Mouse (Mus musculus): Measurements from ENCODE around the gene 2310057N15Rik. TPM values are rescaled to one million over a fixed set of nuclear protein-coding genes. Genes with fewer than 3 reads are reported as not detected.

2310057N15Rik gene
- polyA plus RNA-seq, 1 experiment: not detected

DNA sequence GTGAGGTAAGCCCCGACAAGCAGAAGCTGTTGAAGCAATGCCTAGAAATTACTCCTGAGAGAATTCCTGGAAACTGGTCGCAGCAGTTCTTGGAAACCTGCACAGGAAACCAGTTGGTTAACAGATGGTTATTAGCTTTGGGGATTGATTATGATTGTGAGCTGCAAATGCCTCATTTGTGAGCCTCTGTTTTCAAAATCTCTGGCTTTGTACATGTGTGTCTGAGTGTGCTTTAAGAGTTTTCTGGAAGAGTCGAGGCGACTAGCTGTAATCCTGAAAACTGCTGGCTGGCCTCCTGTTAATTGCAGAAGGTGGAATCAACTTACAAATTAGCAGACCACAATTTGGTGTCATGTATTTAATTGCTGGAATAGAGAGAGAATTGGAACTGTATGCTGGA lies 26.1 kb downstream of the 2310057N15Rik start:
- Histone ChIP-seq H3K4me3 (ENCODE audit: control insufficient read depth, low read depth, low read length) (no peak overlapping the region), H3K27ac (ENCODE audit: control insufficient read depth, insufficient read depth, low read depth, low read length) (no peak overlapping the region), H3K36me3 (ENCODE audit: control insufficient read depth, insufficient read depth, low read length) (no peaks in the 10 kb centered on the region), H3K4me1 (ENCODE audit: control insufficient read depth, insufficient read depth, low read length) (peaks cover 2% of the 10 kb centered on the region; the same call in 1 of the 2 replicates), H3K27me3 (ENCODE audit: control insufficient read depth, insufficient read depth, low read length) (no peaks in the 10 kb centered on the region)
- TF ChIP-seq POLR2A (IDR thresholded peaks at IDR 0.05; ENCODE audit: control insufficient read depth, low read depth, low read length) (no peak), CTCF (IDR thresholded peaks at IDR 0.05; ENCODE audit: control insufficient read depth, insufficient read depth, insufficient replicate concordance, low read depth, low read length) (no peak)

DNA sequence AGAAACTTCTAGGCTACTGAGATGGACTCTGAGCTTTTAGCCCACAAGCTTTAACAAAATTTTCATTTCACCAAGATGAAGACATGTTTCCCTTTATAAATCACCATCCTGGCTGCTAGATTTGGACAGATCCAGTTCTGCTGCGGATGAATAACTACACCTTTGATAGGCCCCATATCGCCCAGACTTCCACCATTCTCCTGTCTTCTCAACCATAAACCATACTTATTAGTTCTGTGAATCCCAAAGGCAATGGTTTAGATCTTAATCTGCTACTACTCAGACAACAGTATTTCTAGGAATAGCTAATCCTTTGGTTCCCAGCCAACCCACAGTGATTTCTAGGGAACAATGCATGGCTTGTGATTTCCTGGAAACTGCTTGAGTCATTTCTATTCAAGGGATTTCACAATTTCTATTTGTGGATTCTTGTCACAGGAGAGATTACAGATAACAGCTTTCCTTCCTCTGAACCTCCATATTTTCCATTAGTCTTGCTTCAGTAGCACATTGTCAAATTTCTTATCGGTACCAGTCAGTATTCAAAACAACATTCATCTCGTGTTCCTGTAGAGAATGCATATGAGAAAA lies 29.2 kb downstream of the 2310057N15Rik start:
- H3K4me3 ChIP-seq (ENCODE audit: control insufficient read depth, low read depth, low read length): no peak overlapping the region
- H3K27ac ChIP-seq (ENCODE audit: control insufficient read depth, insufficient read depth, low read depth, low read length): no peak overlapping the region
- H3K27me3 ChIP-seq (ENCODE audit: control insufficient read depth, insufficient read depth, low read length): no peaks in the 10 kb centered on the region
- H3K36me3 ChIP-seq (ENCODE audit: control insufficient read depth, insufficient read depth, low read length): no peaks in the 10 kb centered on the region
- H3K4me1 ChIP-seq (ENCODE audit: control insufficient read depth, insufficient read depth, low read length): no peaks in the 10 kb centered on the region
- TF ChIP-seq CTCF (IDR thresholded peaks at IDR 0.05; ENCODE audit: control insufficient read depth, insufficient read depth, insufficient replicate concordance, low read depth, low read length): no peak
- no peak for TF ChIP-seq POLR2A (IDR thresholded peaks at IDR 0.05; ENCODE audit: control insufficient read depth, low read depth, low read length)

DNA sequence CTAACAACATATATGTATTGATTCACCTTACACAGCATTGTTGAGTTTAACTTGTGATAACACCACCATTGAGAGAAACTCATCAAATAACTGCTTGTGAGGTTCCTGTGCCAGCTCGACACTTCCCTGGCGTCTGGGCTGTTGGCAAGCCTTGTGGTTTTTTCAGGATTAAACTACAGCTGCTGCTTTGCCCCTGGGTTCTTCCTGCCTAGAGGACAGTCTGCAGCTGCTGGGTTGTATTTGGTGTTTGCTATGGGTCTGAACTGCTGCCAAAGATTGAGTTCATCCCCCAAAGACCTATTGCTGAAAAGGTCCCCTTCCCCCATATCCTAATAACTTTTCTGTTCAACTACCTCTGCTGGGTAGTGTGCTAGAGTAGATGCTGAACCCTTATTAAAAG lies 38.6 kb downstream of the 2310057N15Rik start:
- Histone ChIP-seq H3K4me1 (ENCODE audit: control insufficient read depth, insufficient read depth, low read length) (no peaks in the 10 kb centered on the region), H3K4me3 (ENCODE audit: control insufficient read depth, low read depth, low read length) (no peak overlapping the region), H3K27ac (ENCODE audit: control insufficient read depth, insufficient read depth, low read depth, low read length) (no peak overlapping the region), H3K27me3 (ENCODE audit: control insufficient read depth, insufficient read depth, low read length) (no peaks in the 10 kb centered on the region), H3K36me3 (ENCODE audit: control insufficient read depth, insufficient read depth, low read length) (no peaks in the 10 kb centered on the region)
- no peak for TF ChIP-seq POLR2A (IDR thresholded peaks at IDR 0.05; ENCODE audit: control insufficient read depth, low read depth, low read length)
- no peak for TF ChIP-seq CTCF (IDR thresholded peaks at IDR 0.05; ENCODE audit: control insufficient read depth, insufficient read depth, insufficient replicate concordance, low read depth, low read length)

DNA sequence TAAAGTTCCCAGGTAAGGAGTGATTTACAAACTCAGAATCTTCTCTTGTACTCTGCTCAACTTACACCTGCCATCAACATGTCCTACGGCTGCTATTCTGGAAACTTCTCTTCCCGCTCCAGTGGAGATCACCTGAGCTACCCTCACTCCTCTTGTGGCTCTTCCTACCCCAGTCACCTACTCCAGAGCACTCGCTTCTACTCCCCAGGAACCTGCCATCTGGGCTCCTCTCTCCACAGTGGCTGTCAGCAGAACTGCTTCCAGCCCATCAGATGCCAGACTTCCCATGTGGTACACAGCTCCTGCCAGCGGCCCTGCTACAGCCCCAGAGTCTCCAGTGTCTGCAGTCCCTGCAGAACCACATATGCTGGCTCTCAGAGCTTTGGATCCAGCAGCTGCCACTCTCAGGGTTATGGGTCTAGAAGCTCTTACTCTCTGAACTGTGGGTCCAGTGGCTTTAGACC lies 45.2 kb downstream of the 2310057N15Rik start, which contains the start of gene Krtap13-1:
Gene Krtap13-1 (plus strand): TSS at position 51 of the 464 bp plus-strand sequence.
- TF ChIP-seq POLR2A (IDR thresholded peaks at IDR 0.05; ENCODE audit: control insufficient read depth, low read depth, low read length) (no peak), CTCF (IDR thresholded peaks at IDR 0.05; ENCODE audit: control insufficient read depth, insufficient read depth, insufficient replicate concordance, low read depth, low read length) (no peak)
- Histone ChIP-seq H3K4me1 (ENCODE audit: control insufficient read depth, insufficient read depth, low read length) (no peaks in the 10 kb centered on the region), H3K4me3 (ENCODE audit: control insufficient read depth, low read depth, low read length) (no peak within 1 kb of the TSS), H3K27ac (ENCODE audit: control insufficient read depth, insufficient read depth, low read depth, low read length) (no peak within 1 kb of the TSS), H3K36me3 (ENCODE audit: control insufficient read depth, insufficient read depth, low read length) (no peaks in the 10 kb centered on the region), H3K27me3 (ENCODE audit: control insufficient read depth, insufficient read depth, low read length) (no peaks in the 10 kb centered on the region)

Other genes with a start within 250 kb of the 2310057N15Rik start
- 2.8 TPM in 1 of 2 replicates, not detected in the other for gene Cldn8, start 211.0 kb downstream of the 2310057N15Rik start, polyA plus RNA-seq (2012; rRNA removed)
- 0.06 TPM in 1 of 2 replicates, not detected in the other for gene Krtap24-1, start 161.9 kb downstream of the 2310057N15Rik start, polyA plus RNA-seq (2012; rRNA removed)
- not detected in 2 replicates for gene 2310079G19Rik, start 146.5 kb downstream of the 2310057N15Rik start, polyA plus RNA-seq (2012; rRNA removed)
- gene Krtap26-1, start 126.4 kb downstream of the 2310057N15Rik start, polyA plus RNA-seq (2012; rRNA removed): not detected in 2 replicates
- gene Krtap27-1, start 102.5 kb downstream of the 2310057N15Rik start, polyA plus RNA-seq (2012; rRNA removed): not detected in 2 replicates
- not detected in 2 replicates for gene 2310061N02Rik, start 66.2 kb downstream of the 2310057N15Rik start, polyA plus RNA-seq (2012; rRNA removed)
- not detected in 2 replicates for gene Krtap13-1, start 45.3 kb downstream of the 2310057N15Rik start, polyA plus RNA-seq (2012; rRNA removed)
- 0.12 and 0.17 TPM in 2 replicates for gene Krtap13, start 22.6 kb downstream of the 2310057N15Rik start, polyA plus RNA-seq (2012; rRNA removed)
- not detected in 2 replicates for gene 2310034C09Rik, start 15.4 kb downstream of the 2310057N15Rik start, polyA plus RNA-seq (2012; rRNA removed)
- gene Gm5965, start 3.7 kb upstream of the 2310057N15Rik start, polyA plus RNA-seq (2012; rRNA removed): not detected in 2 replicates
- gene Gm20741, start 38.0 kb upstream of the 2310057N15Rik start, polyA plus RNA-seq (2012; rRNA removed): not detected in 2 replicates
- gene Krtap15, start 46.0 kb upstream of the 2310057N15Rik start, polyA plus RNA-seq (2012; rRNA removed): not detected in 2 replicates
- gene Krtap14, start 51.9 kb upstream of the 2310057N15Rik start, polyA plus RNA-seq (2012; rRNA removed): not detected in 2 replicates
- gene Krtap19-1, start 95.2 kb upstream of the 2310057N15Rik start, polyA plus RNA-seq (2012; rRNA removed): not detected in 2 replicates
- not detected in 2 replicates for gene Krtap19-2, start 100.1 kb upstream of the 2310057N15Rik start, polyA plus RNA-seq (2012; rRNA removed)
- gene Krtap19-3, start 103.8 kb upstream of the 2310057N15Rik start, polyA plus RNA-seq (2012; rRNA removed): not detected in 2 replicates
- gene Krtap19-4, start 110.9 kb upstream of the 2310057N15Rik start, polyA plus RNA-seq (2012; rRNA removed): not detected in 2 replicates
- not detected in 2 replicates for gene Krtap19-5, start 122.3 kb upstream of the 2310057N15Rik start, polyA plus RNA-seq (2012; rRNA removed)
- not detected in 2 replicates for gene Krtap19-9b, start 158.1 kb upstream of the 2310057N15Rik start, polyA plus RNA-seq (2012; rRNA removed)
- gene Krtap16-3, start 188.7 kb upstream of the 2310057N15Rik start, polyA plus RNA-seq (2012; rRNA removed): not detected in 2 replicates
- gene Krtap22-2, start 236.6 kb upstream of the 2310057N15Rik start, polyA plus RNA-seq (2012; rRNA removed): not detected in 2 replicates
- not detected in 2 replicates for gene Gm10229, start 241.1 kb upstream of the 2310057N15Rik start, polyA plus RNA-seq (2012; rRNA removed)

Measured in testis, adult 2 months (tissue).